Mouse (Mus musculus): Measurements from ENCODE around the gene Hdgfl3.

DNA sequence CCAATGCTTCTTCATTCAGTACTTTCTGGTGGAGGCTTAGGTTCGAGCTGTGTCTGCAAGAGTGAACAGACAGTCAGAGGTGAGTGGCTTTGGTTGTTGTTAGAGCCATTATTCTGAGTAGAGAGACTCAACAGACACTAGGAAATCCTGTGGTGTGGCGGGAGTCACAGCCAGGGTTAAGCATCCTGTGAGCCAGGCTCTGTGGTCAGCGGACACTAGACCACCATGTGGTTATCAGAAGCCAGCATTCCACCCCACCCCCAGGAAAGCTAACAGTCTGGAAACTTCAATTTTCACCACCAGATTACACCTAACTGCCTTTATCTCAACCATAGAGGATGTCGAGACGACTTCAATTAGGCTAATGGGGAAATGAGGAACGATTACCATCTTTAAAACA lies 34.7 kb upstream of the Hdgfl3 start:
- no peak for TF ChIP-seq POLR2A (IDR thresholded peaks at IDR 0.05; ENCODE audit: borderline replicate concordance, control insufficient read depth, low read depth, low read length)
- TF ChIP-seq CTCF (IDR thresholded peaks at IDR 0.05; ENCODE audit: control insufficient read depth, insufficient read depth, low read length): no peak

All from bone marrow, adult 2 months (tissue).